Mouse (Mus musculus): ENCODE measurements around the gene Dnmbp. TPM values are rescaled to one million over a fixed set of nuclear protein-coding genes. Genes with fewer than 3 reads are reported as not detected.
A peak's percentile ranks its signal among the peaks of the same experiment; 100 is the strongest.

The Dnmbp gene
- polyA plus RNA-seq (2012; rRNA removed) = 13.9 and 15.5 TPM in 2 replicates

- peak within 1 kb of the TSS; percentile 95 for H3K4me3 ChIP-seq (ENCODE audit: insufficient read depth, low read depth, low read length)
- peak; percentile 83 for DNase-seq
- H3K36me3 ChIP-seq (ENCODE audit: control insufficient read depth, insufficient read depth, low read length) = no peaks in the 10 kb centered on the region
- no peaks in the 10 kb centered on the region for H3K27me3 ChIP-seq (replicated peaks; ENCODE audit: control insufficient read depth, insufficient read depth, low read length)
- H3K27ac ChIP-seq (ENCODE audit: insufficient read depth, low read depth, low read length) = peak within 1 kb of the TSS; percentile 69; the same call in 1 of the 2 replicates
- WGBS = 4% methylated on average over 87 of the region's 94 CpGs
- H3K4me1 ChIP-seq (ENCODE audit: control insufficient read depth, insufficient read depth, low read length) = peaks cover 3% of the 10 kb centered on the region
- TF ChIP-seq POLR2A (IDR thresholded peaks at IDR 0.05; ENCODE audit: low read depth, low read length) = no peak
- peak; percentile 59 for TF ChIP-seq CTCF (conservative IDR thresholded peaks at IDR 0.05; ENCODE audit: insufficient read depth, insufficient read length, low read depth, low read length)
These were observed at the start of gene Dnmbp for GRCm38 (mm10) chr19:43939769-43940689. Gene Dnmbp, minus strand, starts transcription at chr19:43940191.

DNA sequence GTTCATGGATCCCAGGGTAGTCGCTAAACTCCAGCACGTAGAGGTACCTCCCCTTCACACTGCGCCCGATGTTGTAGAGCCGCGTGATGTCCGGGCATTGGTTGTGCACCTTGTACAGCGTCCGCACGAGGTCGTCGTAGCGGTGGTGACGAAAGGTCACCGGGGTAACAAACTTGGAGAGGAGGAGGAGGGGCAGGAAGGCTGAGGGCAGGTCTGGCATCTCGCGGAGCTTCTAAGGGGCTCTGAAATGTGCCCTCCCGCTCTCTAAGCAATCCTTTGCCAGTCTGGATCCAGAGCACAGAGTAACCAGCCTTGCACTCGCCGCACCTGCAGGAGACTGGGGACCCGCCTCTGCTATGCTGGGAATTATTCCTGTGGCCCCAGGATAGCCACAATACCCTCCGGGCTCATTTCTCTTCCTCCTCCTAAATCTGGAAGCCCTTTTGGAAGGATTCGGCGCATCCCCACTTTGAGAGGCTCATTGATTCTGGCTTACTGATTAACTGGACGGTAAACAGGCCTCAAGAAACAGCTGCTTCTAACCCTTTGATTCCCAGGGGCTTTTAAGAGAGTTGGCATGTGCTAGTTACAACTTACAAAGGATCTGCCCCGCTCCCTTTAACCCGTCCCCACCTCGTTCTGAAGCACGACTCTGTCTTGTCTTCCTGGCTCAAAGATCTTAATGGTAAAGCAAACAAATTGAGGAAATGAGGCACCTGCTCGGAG lies 46.2 kb upstream of the Dnmbp start, which contains the start of gene Cpn1:
Gene Cpn1 (minus strand): TSS at position 488 of the 726 bp plus-strand sequence.
- peak within 1 kb of the TSS; percentile 35; the same call in 1 of the 2 replicates for H3K27ac ChIP-seq (ENCODE audit: insufficient read depth, low read depth, low read length)
- peaks cover 3% of the 10 kb centered on the region; the same call in 1 of the 2 replicates for H3K4me1 ChIP-seq (ENCODE audit: control insufficient read depth, insufficient read depth, low read length)
- H3K27me3 ChIP-seq (replicated peaks; ENCODE audit: control insufficient read depth, insufficient read depth, low read length) = no peaks in the 10 kb centered on the region
- no peak for TF ChIP-seq POLR2A (IDR thresholded peaks at IDR 0.05; ENCODE audit: low read depth, low read length)
- peak; percentile 36; the same call in 1 of the 2 replicates for TF ChIP-seq CTCF (conservative IDR thresholded peaks at IDR 0.05; ENCODE audit: insufficient read depth, insufficient read length, low read depth, low read length)
- peak; percentile 81 for DNase-seq
- H3K36me3 ChIP-seq (ENCODE audit: control insufficient read depth, insufficient read depth, low read length) = no peaks in the 10 kb centered on the region
- WGBS = 11% methylated on average over 30 of the region's 30 CpGs
- peak within 1 kb of the TSS; percentile 35 for H3K4me3 ChIP-seq (ENCODE audit: insufficient read depth, low read depth, low read length)

- Histone ChIP-seq H3K27me3 (replicated peaks; ENCODE audit: control insufficient read depth, insufficient read depth, low read length) (no peaks in the 10 kb centered on the region), H3K27ac (ENCODE audit: insufficient read depth, low read depth, low read length) (no peak overlapping the region), H3K4me3 (ENCODE audit: insufficient read depth, low read depth, low read length) (no peak overlapping the region), H3K4me1 (ENCODE audit: control insufficient read depth, insufficient read depth, low read length) (peaks cover 3% of the 10 kb centered on the region; the same call in 1 of the 2 replicates), H3K36me3 (ENCODE audit: control insufficient read depth, insufficient read depth, low read length) (no peaks in the 10 kb centered on the region)
- 82% methylated on average over 5 of the region's 5 CpGs for WGBS
- no peak for TF ChIP-seq CTCF (conservative IDR thresholded peaks at IDR 0.05; ENCODE audit: insufficient read depth, insufficient read length, low read depth, low read length)
- no peak for TF ChIP-seq POLR2A (IDR thresholded peaks at IDR 0.05; ENCODE audit: low read depth, low read length)
- DNase-seq = no peak
These were observed 42.0 kb upstream of the Dnmbp start for GRCm38 (mm10) chr19:43981992-43982391.

- Histone ChIP-seq H3K27me3 (replicated peaks; ENCODE audit: control insufficient read depth, insufficient read depth, low read length) (no peaks in the 10 kb centered on the region), H3K4me1 (ENCODE audit: control insufficient read depth, insufficient read depth, low read length) (no peaks in the 10 kb centered on the region; the same call in 1 of the 2 replicates), H3K4me3 (ENCODE audit: insufficient read depth, low read depth, low read length) (no peak overlapping the region), H3K27ac (ENCODE audit: insufficient read depth, low read depth, low read length) (no peak overlapping the region), H3K36me3 (ENCODE audit: control insufficient read depth, insufficient read depth, low read length) (no peaks in the 10 kb centered on the region)
- WGBS = 91% methylated on average over 17 of the region's 17 CpGs
- TF ChIP-seq POLR2A (IDR thresholded peaks at IDR 0.05; ENCODE audit: low read depth, low read length) (no peak), CTCF (conservative IDR thresholded peaks at IDR 0.05; ENCODE audit: insufficient read depth, insufficient read length, low read depth, low read length) (no peak)
- no peak for DNase-seq
These were observed 40.7 kb upstream of the Dnmbp start for GRCm38 (mm10) chr19:43980711-43981110.

DNA sequence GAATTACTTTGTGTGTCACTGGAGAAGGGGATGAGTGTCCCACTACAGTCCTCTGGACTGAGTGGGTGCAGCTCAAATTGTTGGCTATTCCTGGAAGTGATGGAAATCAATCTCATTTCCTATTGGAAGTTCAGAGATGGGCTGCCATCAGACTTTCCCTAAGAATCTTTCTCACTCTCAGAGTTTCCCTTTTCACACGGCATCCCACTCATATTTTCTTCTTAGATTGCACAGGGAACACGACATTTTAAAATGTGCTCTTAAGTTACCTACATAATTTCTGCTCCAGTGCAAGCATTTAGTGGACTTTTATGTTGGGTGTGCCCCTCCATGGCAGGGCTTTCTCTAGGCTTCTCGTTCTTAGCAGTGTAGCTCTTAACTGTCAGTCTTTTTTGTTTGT lies 37.8 kb upstream of the Dnmbp start:
- Histone ChIP-seq H3K27ac (ENCODE audit: insufficient read depth, low read depth, low read length) (no peak overlapping the region), H3K4me3 (ENCODE audit: insufficient read depth, low read depth, low read length) (no peak overlapping the region), H3K4me1 (ENCODE audit: control insufficient read depth, insufficient read depth, low read length) (no peaks in the 10 kb centered on the region), H3K36me3 (ENCODE audit: control insufficient read depth, insufficient read depth, low read length) (no peaks in the 10 kb centered on the region), H3K27me3 (replicated peaks; ENCODE audit: control insufficient read depth, insufficient read depth, low read length) (no peaks in the 10 kb centered on the region)
- WGBS = 75% methylated on average over 3 of the region's 3 CpGs
- DNase-seq = no peak
- TF ChIP-seq POLR2A (IDR thresholded peaks at IDR 0.05; ENCODE audit: low read depth, low read length) = no peak
- no peak for TF ChIP-seq CTCF (conservative IDR thresholded peaks at IDR 0.05; ENCODE audit: insufficient read depth, insufficient read length, low read depth, low read length)

DNA sequence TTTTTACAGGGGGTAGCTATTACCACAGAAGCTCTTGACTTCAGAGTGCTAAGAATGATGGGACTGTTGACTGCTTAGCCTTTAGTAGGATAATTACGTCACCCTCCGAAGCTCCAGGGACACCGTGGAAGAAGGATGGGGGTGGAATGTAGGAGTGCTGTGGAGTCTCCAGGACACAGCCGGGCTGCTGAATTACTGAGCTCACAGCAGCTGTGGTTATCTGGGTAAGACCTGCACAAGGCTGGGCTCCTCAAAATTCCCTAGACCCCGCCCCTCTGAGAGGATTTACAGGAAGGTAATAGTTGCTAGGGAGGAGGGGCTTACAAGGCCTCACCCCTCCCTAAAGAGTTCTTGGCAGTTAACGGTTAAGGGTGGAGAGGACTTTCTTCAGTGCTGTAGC lies 36.7 kb upstream of the Dnmbp start:
- 52% methylated on average over 6 of the region's 6 CpGs for WGBS
- no peak overlapping the region for H3K27ac ChIP-seq (ENCODE audit: insufficient read depth, low read depth, low read length)
- H3K36me3 ChIP-seq (ENCODE audit: control insufficient read depth, insufficient read depth, low read length) = no peaks in the 10 kb centered on the region
- no peaks in the 10 kb centered on the region for H3K4me1 ChIP-seq (ENCODE audit: control insufficient read depth, insufficient read depth, low read length)
- H3K4me3 ChIP-seq (ENCODE audit: insufficient read depth, low read depth, low read length) = no peak overlapping the region
- H3K27me3 ChIP-seq (replicated peaks; ENCODE audit: control insufficient read depth, insufficient read depth, low read length) = no peaks in the 10 kb centered on the region
- no peak for DNase-seq
- TF ChIP-seq POLR2A (IDR thresholded peaks at IDR 0.05; ENCODE audit: low read depth, low read length) (no peak), CTCF (conservative IDR thresholded peaks at IDR 0.05; ENCODE audit: insufficient read depth, insufficient read length, low read depth, low read length) (no peak)
